In the genomic region with DNA sequence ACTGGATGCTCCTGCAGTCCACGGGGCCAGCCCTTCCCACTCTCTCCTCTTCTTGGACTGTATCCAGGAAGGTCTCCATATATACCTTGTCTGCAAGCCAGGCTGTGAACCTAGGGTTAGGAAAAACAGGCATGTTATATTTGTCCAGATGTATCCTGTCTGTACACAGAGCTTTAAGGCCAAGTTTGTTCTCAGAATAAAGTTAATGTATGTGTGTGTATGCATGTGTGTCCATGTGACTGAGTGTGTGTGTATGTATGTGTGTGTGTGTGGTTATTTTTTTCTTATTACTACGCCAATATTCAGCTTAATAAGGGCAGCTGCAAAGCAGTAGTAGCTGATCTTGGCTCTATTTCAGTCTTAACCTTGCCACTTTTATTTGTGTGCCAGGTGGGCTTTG, we compare ENCODE assay signal across 21 mouse cellular contexts.
"Had no signal": no experiment of that assay in that cellular context is flagged by ENCODE, and none has a peak within 500 bp of the region (broad histone marks: within the 10 kb centered on the region; RNA-seq: fewer than 3 reads in every experiment).

No protein-coding gene starts in this region.

- H3K9ac ChIP-seq: liver, embryonic 12.5 days; liver, embryonic 15.5 days; midbrain, embryonic 13.5 days; neural tube, embryonic 13.5 days had no signal

- DNase-seq: kidney, adult 18-20 months; kidney, postnatal 25 days; layer of hippocampus, adult 9-11 months; liver; lung, postnatal 36 days; retina, postnatal 1 day; right cerebral cortex, postnatal 25 days; spleen, adult 18-20 months; thymus, adult 18-20 months; thymus, postnatal 36 days had no signal

- ATAC-seq: liver, embryonic 12.5 days; lung, postnatal 0 days; midbrain, embryonic 13.5 days; midbrain, embryonic 16.5 days had no signal

- H3K4me2 ChIP-seq: liver, embryonic 12.5 days; liver, embryonic 15.5 days; midbrain, embryonic 13.5 days; neural tube, embryonic 13.5 days had no signal

- H3K27me3 ChIP-seq: liver, embryonic 12.5 days; liver, embryonic 15.5 days; megakaryocyte, embryonic 14.5 days; midbrain, embryonic 13.5 days; neural tube, embryonic 13.5 days had no signal

- H3K4me1 ChIP-seq: liver, embryonic 12.5 days; liver, embryonic 15.5 days; midbrain, embryonic 10.5 days; midbrain, embryonic 13.5 days; neural tube, embryonic 13.5 days had no signal

- H3K4me3 ChIP-seq: layer of hippocampus, adult 2 months; liver, embryonic 12.5 days; liver, embryonic 15.5 days; megakaryocyte, embryonic 14.5 days; midbrain, embryonic 10.5 days; midbrain, embryonic 13.5 days; myocyte; neural tube, embryonic 13.5 days had no signal

- H3K9me3 ChIP-seq: liver, embryonic 12.5 days; liver, embryonic 15.5 days; megakaryocyte, embryonic 14.5 days; midbrain, embryonic 10.5 days; midbrain, embryonic 13.5 days; neural tube, embryonic 13.5 days had no signal

- H3K36me3 ChIP-seq: liver, embryonic 12.5 days; liver, embryonic 15.5 days; midbrain, embryonic 10.5 days; midbrain, embryonic 13.5 days; neural tube, embryonic 13.5 days had no signal

- H3K27ac ChIP-seq: kidney, postnatal 0 days; layer of hippocampus, adult 2 months; liver, embryonic 12.5 days; liver, embryonic 15.5 days; midbrain, embryonic 10.5 days; midbrain, embryonic 13.5 days; neural tube, embryonic 13.5 days had no signal
